Mouse (Mus musculus) midbrain, embryonic 14.5 days (tissue): ENCODE measurements around the gene Ints7. TPM values are rescaled to one million over a fixed set of nuclear protein-coding genes. Genes with fewer than 3 reads are reported as not detected.

Experiments used
- ATAC-seq: fragments of 200-750 bp; cut with Nextera tagmentation; 2 replicates; pipeline ENCODE4 v1.8.0; 2017; ENCODE audit warnings: moderate number of reproducible peaks, moderate library complexity; ENCODE audit not compliant: low FRiP score, low TSS enrichment
- DNase-seq: peaks from one replicate; pipeline ENCODE4 v3.0.0-alpha.2; 2015
- H3K27ac ChIP-seq: fragments of 300-500 bp; sonication (generic); replicated peaks from 2 replicates; pipeline ENCODE4 v1.5.1; 2014; ENCODE audit warnings: mild to moderate bottlenecking, low read depth, low read length, moderate library complexity
- H3K27me3 ChIP-seq: fragments of 300-500 bp; sonication (generic); 2 replicates; pipeline ENCODE4 v1.6.1; 2014; ENCODE audit warnings: low read length, control low read depth, mixed read lengths; ENCODE audit not compliant: control insufficient read depth, insufficient read depth
- H3K36me3 ChIP-seq: fragments of 300-500 bp; sonication (generic); 2 replicates; pipeline ENCODE4 v1.6.1; 2014; ENCODE audit warnings: low read length, control low read depth; ENCODE audit not compliant: control insufficient read depth, insufficient read depth
- H3K4me1 ChIP-seq: fragments of 300-500 bp; sonication (generic); 2 replicates; pipeline ENCODE4 v1.6.1; 2014; ENCODE audit warnings: mild to moderate bottlenecking, antibody characterized with exemption, low read length, control low read depth; ENCODE audit not compliant: control insufficient read depth, insufficient read depth
- H3K4me2 ChIP-seq: fragments of 300-500 bp; sonication (generic); 2 replicates; pipeline ENCODE4 v1.6.1; 2014; ENCODE audit warnings: mild to moderate bottlenecking, low read length, moderate library complexity
- H3K4me3 ChIP-seq: fragments of 300-500 bp; sonication (generic); replicated peaks from 2 replicates; pipeline ENCODE4 v1.5.1; 2014; ENCODE audit warnings: low read depth, low read length
- H3K9ac ChIP-seq: fragments of 300-500 bp; sonication (generic); replicated peaks from 2 replicates; pipeline ENCODE4 v1.6.1; 2014; ENCODE audit warnings: mild to moderate bottlenecking, low read length, moderate library complexity
- H3K9me3 ChIP-seq: fragments of 300-500 bp; sonication (generic); 2 replicates; pipeline ENCODE4 v1.6.1; 2016; ENCODE audit warnings: low read length, control low read depth, mixed read lengths; ENCODE audit not compliant: control insufficient read depth
- WGBS: fragments of 180-500 bp; shearing (Covaris S2); extraction: QIAGEN DNeasy Blood & Tissue Kit; methylation state at CpG from one replicate; pipeline ENCODE4 v1.1.7; 2014; 5-methylcytosine and 5-hydroxymethylcytosine counted together
- polyA plus RNA-seq: library from polyadenylated mRNA; unstranded; fragments of >200 nt; fragmentation: Nextera tagmentation; extraction: Ambion mirVana; gene quantifications from 2 replicates; pipeline ENCODE4 v1.2.1, GENCODE M21; 2014

Ints7 gene
- polyA plus RNA-seq, 1 experiment from 2014 or later: 43.6 TPM

DNA sequence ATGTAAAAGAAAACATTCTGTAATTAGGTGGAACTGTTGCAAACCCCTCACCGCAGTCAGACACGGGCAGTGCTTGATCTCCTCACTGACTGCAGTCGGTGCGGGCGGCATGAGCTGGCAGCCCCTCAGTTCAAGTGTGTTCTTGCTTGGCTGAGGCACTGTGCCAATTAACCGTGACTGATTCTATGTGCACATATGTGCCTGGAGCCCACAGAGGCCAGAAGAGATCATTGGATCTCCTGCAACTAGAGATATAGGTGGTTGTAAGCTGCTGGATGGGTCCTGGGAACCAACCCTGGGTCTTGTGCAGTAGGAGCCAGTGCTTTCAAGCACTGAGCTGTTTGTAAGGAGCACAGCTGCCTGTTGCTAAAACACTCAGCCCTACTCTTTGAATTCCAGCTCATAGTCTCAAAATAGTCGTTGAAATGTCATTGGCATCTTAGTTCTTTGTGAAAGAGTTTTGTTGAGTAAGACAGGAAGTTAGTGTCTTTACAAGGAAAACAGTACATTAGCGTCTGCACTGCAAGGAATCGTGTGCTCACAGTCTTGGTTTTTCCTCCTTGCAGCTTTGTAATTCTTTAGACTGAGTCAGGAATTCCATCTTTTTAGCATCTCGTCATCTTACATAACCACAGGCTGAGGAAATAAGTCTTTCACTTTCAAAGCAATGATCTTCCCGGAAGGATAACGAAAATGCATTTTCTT lies 16.7 kb downstream of the Ints7 start:
- no peak for ATAC-seq
- no peak overlapping the region for H3K9ac ChIP-seq
- no peak overlapping the region for H3K4me2 ChIP-seq
- H3K4me1 ChIP-seq: no peaks in the 10 kb centered on the region
- peaks cover 50% of the 10 kb centered on the region for H3K36me3 ChIP-seq
- DNase-seq: no peak
- H3K27ac ChIP-seq: no peak overlapping the region
- no peaks in the 10 kb centered on the region for H3K27me3 ChIP-seq
- H3K4me3 ChIP-seq: no peak overlapping the region
- 94% methylated on average over 12 of the region's 12 CpGs for WGBS
- no peaks in the 10 kb centered on the region for H3K9me3 ChIP-seq

DNA sequence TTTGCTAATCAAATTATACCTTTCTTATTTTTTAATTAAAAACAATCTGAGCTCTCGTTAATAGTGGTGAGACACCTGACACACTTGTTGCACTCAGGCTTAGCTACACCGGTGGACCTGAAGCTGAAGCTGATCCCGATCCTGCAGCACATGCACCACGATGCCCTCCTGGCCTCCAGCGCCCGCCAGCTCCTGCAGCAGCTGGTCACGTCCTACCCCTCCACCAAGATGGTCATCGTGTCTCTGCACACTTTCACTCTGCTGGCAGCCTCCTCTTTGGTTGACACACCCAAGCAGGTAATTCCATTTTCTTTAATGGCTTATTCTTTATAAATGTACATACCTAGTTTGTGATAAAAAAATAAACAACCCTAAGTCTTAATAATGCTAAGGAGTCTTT lies 20.6 kb downstream of the Ints7 start:
- ATAC-seq: no peak
- no peaks in the 10 kb centered on the region for H3K27me3 ChIP-seq
- H3K4me2 ChIP-seq: no peak overlapping the region
- no peaks in the 10 kb centered on the region for H3K4me1 ChIP-seq
- peaks cover 48% of the 10 kb centered on the region for H3K36me3 ChIP-seq
- 95% methylated on average over 8 of the region's 8 CpGs for WGBS
- H3K9me3 ChIP-seq: no peaks in the 10 kb centered on the region
- H3K9ac ChIP-seq: no peak overlapping the region
- no peak overlapping the region for H3K27ac ChIP-seq
- H3K4me3 ChIP-seq: no peak overlapping the region
- no peak for DNase-seq

DNA sequence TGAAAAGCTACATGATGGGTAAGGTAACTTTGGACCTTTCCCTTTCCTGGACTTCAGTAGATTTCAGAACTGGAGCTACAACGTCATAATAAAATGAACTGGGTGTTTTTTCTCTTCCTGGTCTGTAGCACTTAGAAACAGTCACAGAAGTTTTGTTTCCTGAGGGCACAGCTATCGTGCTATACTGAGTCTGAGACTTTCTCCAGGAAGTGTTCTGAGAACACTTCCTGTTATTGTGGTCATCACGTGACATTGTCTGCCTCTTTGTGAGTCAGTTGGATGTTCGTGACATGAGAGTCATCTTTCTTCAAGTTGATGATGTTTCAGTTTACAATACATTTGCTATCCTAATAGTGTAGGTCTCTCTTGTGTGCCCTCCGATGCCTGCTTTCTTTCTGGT lies 23.8 kb downstream of the Ints7 start:
- no peaks in the 10 kb centered on the region for H3K4me1 ChIP-seq
- H3K4me3 ChIP-seq: no peak overlapping the region
- no peak overlapping the region for H3K9ac ChIP-seq
- no peak overlapping the region for H3K4me2 ChIP-seq
- H3K9me3 ChIP-seq: no peaks in the 10 kb centered on the region
- 92% methylated on average over 5 of the region's 5 CpGs for WGBS
- H3K36me3 ChIP-seq: peaks cover 49% of the 10 kb centered on the region
- H3K27me3 ChIP-seq: no peaks in the 10 kb centered on the region
- no peak for DNase-seq
- ATAC-seq: no peak
- H3K27ac ChIP-seq: no peak overlapping the region

DNA sequence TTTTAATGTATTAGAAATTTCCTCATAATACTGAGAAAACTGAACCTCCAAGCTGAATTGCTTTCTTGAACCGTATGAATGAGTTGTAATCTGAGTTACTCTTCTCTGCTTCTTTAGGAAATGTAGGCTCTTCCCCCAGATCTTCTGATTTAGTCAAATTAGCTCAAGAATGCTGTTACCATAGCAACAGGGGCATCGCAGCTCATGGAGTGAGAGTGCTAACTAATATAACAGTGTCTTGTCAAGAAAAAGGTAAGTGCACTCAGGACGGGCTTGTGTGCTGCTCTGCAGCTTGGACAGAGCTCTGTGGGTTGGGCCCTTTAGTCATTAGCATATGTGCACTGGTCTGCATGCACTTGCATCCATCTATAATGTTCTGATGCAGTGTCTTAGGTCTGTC lies 29.3 kb downstream of the Ints7 start:
- peak; percentile 19 for DNase-seq
- peaks cover 56% of the 10 kb centered on the region for H3K36me3 ChIP-seq

DNA sequence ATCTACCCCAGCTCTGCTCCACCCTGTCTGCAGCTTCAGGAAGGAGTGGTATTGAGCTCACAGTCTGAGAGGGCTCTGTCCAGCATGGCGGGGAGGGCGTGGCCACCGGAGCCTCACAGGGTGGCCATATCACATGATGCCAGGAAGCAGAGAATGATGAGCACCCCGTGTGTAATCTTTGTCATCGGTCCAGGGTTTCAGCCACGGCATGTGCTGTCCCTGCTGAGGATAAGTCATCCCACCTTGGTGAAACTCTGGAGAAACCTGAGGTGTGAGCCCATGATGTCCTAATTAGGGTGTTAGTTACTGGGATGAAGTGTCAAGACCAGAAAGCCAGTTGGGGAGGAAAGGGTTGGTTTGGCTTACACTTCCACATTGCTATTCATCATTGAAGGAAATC lies 33.6 kb downstream of the Ints7 start:
- Histone ChIP-seq H3K27me3 (no peaks in the 10 kb centered on the region), H3K4me2 (no peak overlapping the region), H3K4me1 (no peaks in the 10 kb centered on the region), H3K36me3 (peaks cover 90% of the 10 kb centered on the region), H3K9me3 (no peaks in the 10 kb centered on the region), H3K9ac (no peak overlapping the region), H3K27ac (no peak overlapping the region), H3K4me3 (no peak overlapping the region)
- 95% methylated on average over 6 of the region's 6 CpGs for WGBS
- no peak for ATAC-seq
- no peak for DNase-seq

More for the DNA sequence above, 29.3 kb downstream of the Ints7 start:
- H3K4me1 ChIP-seq: no peaks in the 10 kb centered on the region
- no peak overlapping the region for H3K9ac ChIP-seq
- no peak overlapping the region for H3K4me3 ChIP-seq
- H3K9me3 ChIP-seq: no peaks in the 10 kb centered on the region
- no peak overlapping the region for H3K4me2 ChIP-seq
- 80% methylated on average over 3 of the region's 3 CpGs for WGBS
- H3K27ac ChIP-seq: no peak overlapping the region
- no peaks in the 10 kb centered on the region for H3K27me3 ChIP-seq
- ATAC-seq: no peak

DNA sequence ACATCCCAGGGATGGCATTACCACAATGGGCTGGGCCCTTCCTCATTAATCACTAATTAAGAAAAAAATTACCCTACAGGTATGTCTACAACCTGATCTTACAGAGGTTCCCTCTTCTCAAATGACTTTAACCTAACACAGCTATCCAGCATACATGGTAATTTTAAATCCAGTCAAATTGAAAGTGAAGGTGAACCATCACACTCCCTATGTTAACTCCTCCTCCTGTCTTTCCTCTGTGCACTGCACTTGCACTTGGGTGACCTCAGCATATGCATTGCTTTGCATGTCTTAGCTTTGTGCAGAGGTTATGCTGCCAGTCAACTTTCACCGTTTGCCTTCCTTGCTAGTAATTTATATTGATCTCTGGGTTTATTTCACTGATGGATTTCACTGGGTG lies 34.1 kb downstream of the Ints7 start:
- DNase-seq (no peak), ATAC-seq (no peak)
- Histone ChIP-seq H3K9me3 (no peaks in the 10 kb centered on the region), H3K4me1 (no peaks in the 10 kb centered on the region), H3K36me3 (peaks cover 96% of the 10 kb centered on the region), H3K9ac (no peak overlapping the region), H3K4me3 (no peak overlapping the region), H3K27me3 (no peaks in the 10 kb centered on the region), H3K4me2 (no peak overlapping the region), H3K27ac (no peak overlapping the region)
- 93% methylated on average over 1 of the region's 1 CpGs for WGBS

DNA sequence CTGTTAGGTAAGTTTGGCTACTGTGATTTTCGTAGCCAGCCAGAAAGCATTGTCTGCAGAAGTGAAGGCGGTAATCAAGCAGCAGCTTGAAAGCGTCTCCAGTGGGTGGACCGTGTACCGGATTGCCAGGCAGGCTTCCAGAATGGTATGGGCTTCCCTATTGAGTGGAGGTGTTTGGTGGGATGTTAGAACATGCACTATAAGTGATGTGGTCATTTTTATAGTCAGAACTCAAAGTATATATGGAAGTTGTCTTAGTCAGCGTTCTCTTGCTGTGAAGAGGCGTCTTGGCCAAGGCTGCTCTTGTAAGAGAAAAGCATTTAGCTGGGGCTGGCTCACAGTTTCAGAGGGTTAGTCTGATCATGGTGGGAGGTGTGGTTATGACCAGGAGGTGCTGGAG lies 34.9 kb downstream of the Ints7 start:
- H3K4me3 ChIP-seq: no peak overlapping the region
- DNase-seq: no peak
- H3K4me2 ChIP-seq: no peak overlapping the region
- no peaks in the 10 kb centered on the region for H3K27me3 ChIP-seq
- H3K4me1 ChIP-seq: no peaks in the 10 kb centered on the region
- H3K9ac ChIP-seq: no peak overlapping the region
- H3K36me3 ChIP-seq: peaks cover 96% of the 10 kb centered on the region
- H3K27ac ChIP-seq: no peak overlapping the region
- no peaks in the 10 kb centered on the region for H3K9me3 ChIP-seq
- WGBS: 95% methylated on average over 7 of the region's 7 CpGs
- ATAC-seq: no peak

DNA sequence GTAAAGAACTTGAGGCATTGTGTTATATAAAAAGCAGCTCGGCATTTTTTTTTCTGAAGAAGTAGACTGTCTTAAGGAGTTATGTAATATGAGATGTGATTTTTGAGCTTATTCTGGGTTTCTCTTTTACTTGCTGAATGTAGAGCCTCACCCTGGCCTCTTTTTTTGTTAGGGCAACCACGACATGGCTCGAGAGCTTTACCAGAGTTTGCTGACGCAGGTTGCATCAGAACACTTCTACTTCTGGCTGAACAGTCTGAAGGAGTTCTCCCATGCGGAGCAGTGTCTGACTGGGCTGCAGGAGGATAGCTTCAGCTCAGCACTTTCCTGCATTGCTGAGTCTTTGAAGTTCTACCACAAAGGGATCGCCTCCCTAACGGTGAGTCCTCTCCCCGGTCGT lies 36.2 kb downstream of the Ints7 start:
- no peak for ATAC-seq
- WGBS: 93% methylated on average over 9 of the region's 9 CpGs
- peaks cover 97% of the 10 kb centered on the region for H3K36me3 ChIP-seq

DNA sequence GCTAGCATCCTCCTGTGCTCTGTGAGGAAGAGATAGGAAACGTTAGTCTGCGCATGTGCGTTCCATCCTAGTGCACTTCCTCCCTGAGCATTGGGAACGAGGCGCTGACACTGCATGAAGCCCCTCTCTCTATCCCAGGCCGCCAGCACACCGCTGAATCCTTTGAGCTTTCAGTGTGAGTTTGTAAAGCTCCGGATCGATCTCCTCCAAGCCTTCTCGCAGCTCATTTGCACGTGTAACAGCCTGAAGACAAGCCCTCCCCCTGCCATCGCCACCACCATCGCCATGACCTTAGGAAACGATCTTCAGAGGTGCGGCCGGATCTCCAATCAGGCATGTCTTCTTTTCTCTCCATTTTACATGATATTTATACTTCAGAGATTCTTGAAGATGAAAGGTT lies 37.4 kb downstream of the Ints7 start:
- Histone ChIP-seq H3K4me1 (no peaks in the 10 kb centered on the region), H3K9me3 (no peaks in the 10 kb centered on the region), H3K27ac (no peak overlapping the region), H3K36me3 (peaks cover 96% of the 10 kb centered on the region), H3K9ac (no peak overlapping the region), H3K4me2 (no peak overlapping the region), H3K4me3 (no peak overlapping the region), H3K27me3 (no peaks in the 10 kb centered on the region)
- ATAC-seq: no peak
- no peak for DNase-seq
- WGBS: 87% methylated on average over 16 of the region's 16 CpGs

More for the DNA sequence above, 36.2 kb downstream of the Ints7 start:
- Histone ChIP-seq H3K4me2 (no peak overlapping the region), H3K27ac (no peak overlapping the region), H3K27me3 (no peaks in the 10 kb centered on the region), H3K4me1 (no peaks in the 10 kb centered on the region), H3K9ac (no peak overlapping the region), H3K9me3 (no peaks in the 10 kb centered on the region), H3K4me3 (no peak overlapping the region)
- DNase-seq: no peak
